Mouse (Mus musculus): ENCODE data around the gene Mboat1.

DNA sequence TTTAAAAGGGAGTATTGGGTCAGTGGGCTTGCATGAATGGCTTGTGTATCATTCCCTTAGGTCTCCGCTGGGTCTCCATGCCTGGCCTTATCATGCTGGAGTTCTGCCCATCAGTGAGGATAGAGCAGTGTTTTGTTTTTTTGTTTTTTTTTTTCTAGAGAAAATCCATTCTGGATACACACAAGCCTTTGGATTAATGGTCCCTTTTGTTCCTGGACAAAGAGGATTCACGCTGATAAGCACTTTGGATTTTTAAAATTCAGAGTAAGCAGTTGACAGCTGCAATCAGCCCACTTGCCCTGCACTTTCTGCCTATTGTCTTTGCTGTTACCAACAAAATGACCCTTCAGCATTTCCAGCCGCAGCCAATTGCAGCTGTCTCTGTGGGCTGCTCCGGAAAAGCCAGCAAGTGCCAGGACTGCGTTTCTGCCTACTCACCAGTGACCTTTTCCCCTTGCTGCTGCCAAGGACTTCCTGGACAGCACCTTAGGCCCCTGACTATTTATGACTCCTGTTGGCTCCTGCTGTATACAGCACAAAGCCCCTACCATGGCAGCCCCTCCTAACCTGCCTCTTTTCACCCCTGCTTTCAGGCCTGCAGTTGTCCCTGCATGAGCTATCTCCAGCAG is 117.5 kb downstream of the Mboat1 start:
- TF ChIP-seq CTCF (IDR thresholded peaks at IDR 0.05; ENCODE audit: borderline replicate concordance, insufficient read depth, low read depth, low read length) (no peak), POLR2A (IDR thresholded peaks at IDR 0.05; ENCODE audit: borderline replicate concordance, insufficient read depth, low read length) (no peak)

All from cerebellum, adult 2 months (tissue).